Mouse (Mus musculus): ENCODE data around the gene Cdc42ep5. TPM values are rescaled to one million over a fixed set of nuclear protein-coding genes. Genes with fewer than 3 reads are reported as not detected.
"Not testable (repeated sequence)": the region's sequence is repeated elsewhere in the genome, so short reads cannot be mapped to it uniquely, and the experiment has no call there.

Gene Cdc42ep5
- total RNA-seq (2014; fragmentation: Nextera tagmentation): 1.3 TPM in 1 of 2 replicates, not detected in the other
- 0.33 and 0.52 TPM in 2 replicates for total RNA-seq (2017)
- polyA plus RNA-seq (2012): 0.62 and 0.83 TPM in 2 replicates

- Histone ChIP-seq H3K4me3 (ENCODE audit: low read depth, low read length) (no peak within 1 kb of the TSS; the same call in 1 of the 2 replicates), H3K27me3 (ENCODE audit: insufficient read depth, low read length) (peaks cover 19% of the 10 kb centered on the region), H3K36me3 (replicated peaks) (no peaks in the 10 kb centered on the region), H3K9me3 (replicated peaks) (no peaks in the 10 kb centered on the region), H3K4me1 (ENCODE audit: insufficient read depth, low read depth, low read length) (peaks cover 14% of the 10 kb centered on the region; the same call in 1 of the 2 replicates)
- ATAC-seq (ENCODE audit: extremely low read depth, insufficient number of reproducible peaks, low FRiP score, poor library complexity, severe bottlenecking) (no peak), DNase-seq (ENCODE audit: low spot score) (no peak)
- no peak for TF ChIP-seq GATA1 (IDR thresholded peaks at IDR 0.05; ENCODE audit: borderline replicate concordance, low read length)
- no peak for TF ChIP-seq TAL1 (conservative IDR thresholded peaks at IDR 0.05; ENCODE audit: low read depth, low read length)
- no peak for TF ChIP-seq POLR2AphosphoS5 (IDR thresholded peaks at IDR 0.05; ENCODE audit: insufficient replicate concordance, low read depth, low read length)
Measured at GRCm38 (mm10) chr7:4164090-4164910, at the start of gene Cdc42ep5. TSS of gene Cdc42ep5 (minus strand) at chr7:4164860.

- not testable (repeated sequence) for H3K4me1 ChIP-seq (ENCODE audit: insufficient read depth, low read depth, low read length); DNase-seq (ENCODE audit: low spot score); H3K4me3 ChIP-seq (ENCODE audit: low read depth, low read length); H3K27me3 ChIP-seq (ENCODE audit: insufficient read depth, low read length); ATAC-seq (ENCODE audit: extremely low read depth, insufficient number of reproducible peaks, low FRiP score, poor library complexity, severe bottlenecking); H3K36me3 ChIP-seq (replicated peaks); H3K9me3 ChIP-seq (replicated peaks)
Measured at GRCm38 (mm10) chr7:4213436-4213835, 48.8 kb upstream of the Cdc42ep5 start.

DNA sequence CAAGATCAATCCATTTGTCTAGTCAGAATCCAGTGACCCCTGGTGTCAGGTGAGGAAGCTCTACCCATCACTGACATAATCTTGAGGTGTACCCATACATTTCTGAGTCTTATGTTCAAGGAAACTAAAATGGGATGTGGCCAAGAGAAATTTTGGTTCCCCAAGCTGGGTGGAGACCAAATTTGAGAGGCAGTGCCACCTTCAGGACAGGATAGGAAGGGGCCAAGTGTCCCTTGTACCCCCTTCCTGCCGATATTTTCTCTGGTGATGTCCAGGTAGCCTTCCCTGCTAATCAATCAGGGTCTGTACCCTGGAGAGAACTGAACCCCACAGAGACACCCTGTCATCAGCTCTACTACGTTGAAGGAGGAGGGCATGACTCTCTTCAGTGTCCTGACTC is 44.0 kb upstream of the Cdc42ep5 start:
- H3K4me3 ChIP-seq (ENCODE audit: low read depth, low read length): no peak overlapping the region
- H3K27me3 ChIP-seq (ENCODE audit: insufficient read depth, low read length): no peaks in the 10 kb centered on the region
- TF ChIP-seq TAL1 (conservative IDR thresholded peaks at IDR 0.05; ENCODE audit: low read depth, low read length) (no peak), CTCF (IDR thresholded peaks at IDR 0.05; ENCODE audit: low read depth, low read length) (no peak), POLR2AphosphoS5 (IDR thresholded peaks at IDR 0.05; ENCODE audit: insufficient replicate concordance, low read depth, low read length) (no peak), GATA1 (IDR thresholded peaks at IDR 0.05; ENCODE audit: borderline replicate concordance, low read length) (no peak), GATA2 (IDR thresholded peaks at IDR 0.05; ENCODE audit: borderline replicate concordance, low read depth, low read length) (no peak)
- H3K9me3 ChIP-seq (replicated peaks): no peaks in the 10 kb centered on the region
- no peaks in the 10 kb centered on the region for H3K4me1 ChIP-seq (ENCODE audit: insufficient read depth, low read depth, low read length)
- no peak for ATAC-seq (ENCODE audit: extremely low read depth, insufficient number of reproducible peaks, low FRiP score, poor library complexity, severe bottlenecking)
- H3K36me3 ChIP-seq (replicated peaks): no peaks in the 10 kb centered on the region
- DNase-seq (ENCODE audit: low spot score): no peak

- Histone ChIP-seq H3K27me3 (ENCODE audit: insufficient read depth, low read length) (no peaks in the 10 kb centered on the region), H3K9me3 (replicated peaks) (no peaks in the 10 kb centered on the region), H3K4me1 (ENCODE audit: insufficient read depth, low read depth, low read length) (no peaks in the 10 kb centered on the region), H3K36me3 (replicated peaks) (no peaks in the 10 kb centered on the region), H3K4me3 (ENCODE audit: low read depth, low read length) (no peak overlapping the region)
- ATAC-seq (ENCODE audit: extremely low read depth, insufficient number of reproducible peaks, low FRiP score, poor library complexity, severe bottlenecking): no peak
- TF ChIP-seq TAL1 (conservative IDR thresholded peaks at IDR 0.05; ENCODE audit: low read depth, low read length) (no peak), GATA1 (IDR thresholded peaks at IDR 0.05; ENCODE audit: borderline replicate concordance, low read length) (no peak), GATA2 (IDR thresholded peaks at IDR 0.05; ENCODE audit: borderline replicate concordance, low read depth, low read length) (no peak), POLR2AphosphoS5 (IDR thresholded peaks at IDR 0.05; ENCODE audit: insufficient replicate concordance, low read depth, low read length) (no peak), CTCF (IDR thresholded peaks at IDR 0.05; ENCODE audit: low read depth, low read length) (no peak)
- no peak for DNase-seq (ENCODE audit: low spot score)
Measured at GRCm38 (mm10) chr7:4207126-4207525, 42.5 kb upstream of the Cdc42ep5 start.

DNA sequence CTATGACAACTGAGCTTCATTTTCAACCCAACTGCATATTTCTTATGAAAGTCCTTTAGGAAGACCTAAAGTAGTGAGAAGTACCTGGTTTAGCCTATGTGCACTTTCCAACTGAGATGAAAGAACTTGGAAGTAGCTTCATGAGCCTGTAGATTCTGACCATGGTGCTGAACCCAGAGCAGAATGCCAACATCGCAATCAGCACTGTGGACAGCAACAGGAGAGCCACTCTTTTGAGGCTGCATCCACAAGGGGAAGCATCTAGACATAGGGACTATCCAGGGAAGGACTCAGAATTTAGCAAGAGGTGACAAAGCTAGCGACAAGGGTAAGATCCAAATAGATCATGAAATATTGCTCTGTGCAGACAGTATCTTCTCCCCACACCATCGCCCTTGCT is 13.8 kb upstream of the Cdc42ep5 start:
- H3K4me1 ChIP-seq (ENCODE audit: insufficient read depth, low read depth, low read length): no peaks in the 10 kb centered on the region
- no peak for ATAC-seq (ENCODE audit: extremely low read depth, insufficient number of reproducible peaks, low FRiP score, poor library complexity, severe bottlenecking)
- no peak overlapping the region for H3K4me3 ChIP-seq (ENCODE audit: low read depth, low read length)
- no peaks in the 10 kb centered on the region for H3K9me3 ChIP-seq (replicated peaks)
- H3K36me3 ChIP-seq (replicated peaks): no peaks in the 10 kb centered on the region
- no peaks in the 10 kb centered on the region for H3K27me3 ChIP-seq (ENCODE audit: insufficient read depth, low read length)
- DNase-seq (ENCODE audit: low spot score): no peak
- no peak for TF ChIP-seq TAL1 (conservative IDR thresholded peaks at IDR 0.05; ENCODE audit: low read depth, low read length)
- no peak for TF ChIP-seq POLR2AphosphoS5 (IDR thresholded peaks at IDR 0.05; ENCODE audit: insufficient replicate concordance, low read depth, low read length)
- no peak for TF ChIP-seq GATA1 (IDR thresholded peaks at IDR 0.05; ENCODE audit: borderline replicate concordance, low read length)
- TF ChIP-seq GATA2 (IDR thresholded peaks at IDR 0.05; ENCODE audit: borderline replicate concordance, low read depth, low read length): no peak
- no peak for TF ChIP-seq CTCF (IDR thresholded peaks at IDR 0.05; ENCODE audit: low read depth, low read length)

DNA sequence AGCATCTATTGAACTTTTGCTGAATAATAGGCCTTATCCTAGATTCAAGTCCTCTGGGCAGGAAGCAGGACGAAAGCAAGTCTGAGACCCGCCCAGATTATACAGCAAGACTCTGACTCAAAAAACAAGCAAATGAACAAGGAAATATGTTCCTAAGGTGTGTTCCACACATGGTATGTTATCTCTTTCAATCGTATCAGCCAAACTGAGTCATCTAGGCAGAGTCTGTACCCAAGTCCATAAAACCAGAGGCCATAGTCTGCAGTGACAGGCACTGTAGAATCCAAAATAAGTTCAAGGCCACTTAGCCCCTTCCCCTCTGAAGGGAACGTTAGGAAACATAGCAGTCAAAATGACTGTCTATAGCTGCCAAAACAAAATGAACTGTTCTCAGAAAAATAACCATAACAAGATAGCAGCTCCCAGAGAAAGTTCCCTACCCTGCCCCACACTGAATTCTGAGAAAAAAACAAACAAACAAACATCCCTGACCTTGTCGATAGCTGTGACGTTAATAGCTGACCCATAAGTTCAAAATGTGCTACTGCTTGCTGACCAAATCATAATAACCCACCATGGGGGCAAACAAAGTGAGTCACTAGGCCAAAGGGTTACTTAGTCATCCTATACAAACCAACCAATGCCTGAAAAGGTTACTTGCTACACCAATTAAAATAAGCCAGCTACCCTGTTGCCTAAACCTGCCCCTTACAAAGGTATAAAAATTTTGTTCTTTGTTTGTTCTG is 5.7 kb upstream of the Cdc42ep5 start:
- Histone ChIP-seq H3K4me3 (ENCODE audit: low read depth, low read length) (no peak overlapping the region), H3K27me3 (ENCODE audit: insufficient read depth, low read length) (no peaks in the 10 kb centered on the region), H3K9me3 (replicated peaks) (no peaks in the 10 kb centered on the region), H3K4me1 (ENCODE audit: insufficient read depth, low read depth, low read length) (peaks cover 2% of the 10 kb centered on the region; the same call in 1 of the 2 replicates), H3K36me3 (replicated peaks) (no peaks in the 10 kb centered on the region)
- TF ChIP-seq CTCF (IDR thresholded peaks at IDR 0.05; ENCODE audit: low read depth, low read length): no peak
- no peak for TF ChIP-seq GATA2 (IDR thresholded peaks at IDR 0.05; ENCODE audit: borderline replicate concordance, low read depth, low read length)
- no peak for TF ChIP-seq TAL1 (conservative IDR thresholded peaks at IDR 0.05; ENCODE audit: low read depth, low read length)
- no peak for TF ChIP-seq GATA1 (IDR thresholded peaks at IDR 0.05; ENCODE audit: borderline replicate concordance, low read length)
- no peak for TF ChIP-seq POLR2AphosphoS5 (IDR thresholded peaks at IDR 0.05; ENCODE audit: insufficient replicate concordance, low read depth, low read length)
- ATAC-seq (ENCODE audit: extremely low read depth, insufficient number of reproducible peaks, low FRiP score, poor library complexity, severe bottlenecking): no peak
- no peak for DNase-seq (ENCODE audit: low spot score)

All from G1E (cell line).